Mouse (Mus musculus): ENCODE data around the gene Zfp846. TPM values are rescaled to one million over a fixed set of nuclear protein-coding genes. Genes with fewer than 3 reads are reported as not detected.

The Zfp846 gene
- polyA plus RNA-seq, 1 experiment = 1.7 TPM

DNA sequence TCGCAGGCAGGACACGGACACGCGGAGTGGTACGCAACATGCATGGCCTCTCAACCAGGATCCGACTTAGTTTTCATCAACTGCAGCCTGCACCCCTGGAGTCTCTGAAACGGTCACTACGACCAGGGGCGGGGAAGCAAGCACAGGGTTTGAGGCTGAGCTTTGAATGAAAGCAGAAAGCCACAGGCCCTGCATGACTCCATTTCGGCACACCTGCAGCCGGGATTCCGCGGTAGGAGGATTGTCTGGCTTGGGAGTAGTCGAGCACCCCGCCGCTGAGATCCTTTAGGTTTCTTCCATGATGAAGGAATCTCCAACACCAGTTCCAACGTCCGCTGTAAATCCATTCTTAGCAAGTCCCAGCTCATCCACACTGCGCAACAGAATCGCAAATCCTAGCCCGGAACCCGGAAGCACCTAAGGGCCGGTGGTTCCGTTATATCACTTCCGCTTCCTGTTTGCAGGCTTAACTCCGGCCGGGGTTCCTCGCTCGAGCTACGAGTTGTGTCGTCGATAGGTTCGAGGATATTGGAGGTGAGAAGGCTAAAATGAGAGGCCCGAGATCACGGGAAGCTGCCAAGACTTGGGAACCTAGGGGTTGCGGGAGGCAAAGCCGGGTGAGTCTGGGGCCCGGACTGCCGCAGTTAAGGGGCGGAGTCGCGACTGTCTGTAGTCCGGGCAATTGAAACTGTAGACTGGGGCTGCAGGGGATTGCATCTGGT, 63.4 kb downstream of the Zfp846 start, which contains the start of gene Fbxl12:
Gene Fbxl12, minus strand, starts transcription at position 408 of the 722 bp plus-strand sequence.
- TF ChIP-seq TCF12 (IDR thresholded peaks at IDR 0.05; ENCODE audit: insufficient read depth, poor library complexity, severe bottlenecking) = no peak
- no peak for TF ChIP-seq MAX (IDR thresholded peaks at IDR 0.05; ENCODE audit: low read depth)
- TF ChIP-seq E2F4 (IDR thresholded peaks at IDR 0.05; ENCODE audit: insufficient read depth) = no peak
- peak; percentile 63 for TF ChIP-seq POLR2A (IDR thresholded peaks at IDR 0.05; ENCODE audit: insufficient read length, low read depth)
- TF ChIP-seq POLR2AphosphoS2 (IDR thresholded peaks at IDR 0.05; ENCODE audit: insufficient read length, low read depth) = peak; percentile 38
- TF ChIP-seq MYOD1 (IDR thresholded peaks at IDR 0.05; ENCODE audit: control insufficient read depth in 1 of 3, insufficient read length in 2 of 3, low read depth in 2 of 3) = no peak
- 0 out of 2 replicates have a peak, but pooled peaks have one; percentile 7 for TF ChIP-seq CEBPB (IDR thresholded peaks at IDR 0.05; ENCODE audit: insufficient read depth, poor library complexity, severe bottlenecking)
- TF ChIP-seq MYOG (IDR thresholded peaks at IDR 0.05; ENCODE audit: control insufficient read depth in 1 of 3, insufficient read depth in 1 of 3, insufficient read length in 2 of 3, low read depth in 2 of 3) = no peak
- no peak for TF ChIP-seq TCF3 (IDR thresholded peaks at IDR 0.05; ENCODE audit: insufficient read length, low read depth)
- Histone ChIP-seq H3K27me3 (ENCODE audit: control insufficient read depth, insufficient read depth, insufficient read length) (no peaks in the 10 kb centered on the region), H3K4me3 (peak within 1 kb of the TSS; percentile 93), H3K79me2 (ENCODE audit: control insufficient read depth, insufficient read depth) (peaks cover 53% of the 10 kb centered on the region), H3ac (ENCODE audit: control insufficient read depth, insufficient read length) (peak within 1 kb of the TSS; percentile 58), H3K36me3 (ENCODE audit: control insufficient read depth, insufficient read depth) (no peaks in the 10 kb centered on the region), H3K4me2 (ENCODE audit: low read depth) (peak within 1 kb of the TSS; percentile 99)

DNA sequence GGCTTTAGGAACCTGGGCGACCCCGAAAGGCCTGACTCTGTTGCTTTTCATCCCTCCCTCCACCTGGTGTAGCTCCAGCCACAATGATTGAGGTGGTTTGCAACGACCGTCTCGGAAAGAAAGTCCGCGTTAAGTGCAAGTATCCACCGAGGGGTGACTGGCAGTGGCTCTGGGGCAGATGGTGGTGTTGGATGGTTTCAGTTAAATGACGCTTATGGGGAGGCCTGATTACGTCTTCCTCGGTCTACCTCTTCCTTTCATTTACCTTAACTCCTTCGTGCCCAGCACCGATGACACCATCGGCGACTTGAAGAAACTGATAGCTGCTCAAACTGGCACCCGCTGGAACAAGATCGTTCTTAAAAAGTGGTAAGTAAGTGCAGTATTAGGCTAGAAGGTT, 64.0 kb downstream of the Zfp846 start:
- Histone ChIP-seq H3K36me3 (ENCODE audit: control insufficient read depth, insufficient read depth) (no peaks in the 10 kb centered on the region), H3K4me3 (peak overlapping the region; percentile 93), H3K27me3 (ENCODE audit: control insufficient read depth, insufficient read depth, insufficient read length) (no peaks in the 10 kb centered on the region), H3K79me2 (ENCODE audit: control insufficient read depth, insufficient read depth) (peaks cover 48% of the 10 kb centered on the region), H3ac (ENCODE audit: control insufficient read depth, insufficient read length) (peak overlapping the region; percentile 58), H3K4me2 (ENCODE audit: low read depth) (peak overlapping the region; percentile 97)
- TF ChIP-seq POLR2AphosphoS2 (IDR thresholded peaks at IDR 0.05; ENCODE audit: insufficient read length, low read depth) = no peak
- no peak for TF ChIP-seq MYOD1 (IDR thresholded peaks at IDR 0.05; ENCODE audit: control insufficient read depth in 1 of 3, insufficient read length in 2 of 3, low read depth in 2 of 3)
- TF ChIP-seq POLR2A (IDR thresholded peaks at IDR 0.05; ENCODE audit: insufficient read length, low read depth) = no peak
- TF ChIP-seq E2F4 (IDR thresholded peaks at IDR 0.05; ENCODE audit: insufficient read depth) = no peak
- TF ChIP-seq MAX (IDR thresholded peaks at IDR 0.05; ENCODE audit: low read depth) = no peak
- no peak for TF ChIP-seq MYOG (IDR thresholded peaks at IDR 0.05; ENCODE audit: control insufficient read depth in 1 of 3, insufficient read depth in 1 of 3, insufficient read length in 2 of 3, low read depth in 2 of 3)
- no peak for TF ChIP-seq REST (IDR thresholded peaks at IDR 0.05; ENCODE audit: insufficient read depth, insufficient read length)
- TF ChIP-seq TCF3 (IDR thresholded peaks at IDR 0.05; ENCODE audit: insufficient read length, low read depth) = no peak
- TF ChIP-seq CEBPB (IDR thresholded peaks at IDR 0.05; ENCODE audit: insufficient read depth, poor library complexity, severe bottlenecking) = no peak
- no peak for TF ChIP-seq USF1 (IDR thresholded peaks at IDR 0.05; ENCODE audit: low read depth)
- no peak for TF ChIP-seq SRF (IDR thresholded peaks at IDR 0.05; ENCODE audit: control insufficient read depth, insufficient read length, low read depth)

DNA sequence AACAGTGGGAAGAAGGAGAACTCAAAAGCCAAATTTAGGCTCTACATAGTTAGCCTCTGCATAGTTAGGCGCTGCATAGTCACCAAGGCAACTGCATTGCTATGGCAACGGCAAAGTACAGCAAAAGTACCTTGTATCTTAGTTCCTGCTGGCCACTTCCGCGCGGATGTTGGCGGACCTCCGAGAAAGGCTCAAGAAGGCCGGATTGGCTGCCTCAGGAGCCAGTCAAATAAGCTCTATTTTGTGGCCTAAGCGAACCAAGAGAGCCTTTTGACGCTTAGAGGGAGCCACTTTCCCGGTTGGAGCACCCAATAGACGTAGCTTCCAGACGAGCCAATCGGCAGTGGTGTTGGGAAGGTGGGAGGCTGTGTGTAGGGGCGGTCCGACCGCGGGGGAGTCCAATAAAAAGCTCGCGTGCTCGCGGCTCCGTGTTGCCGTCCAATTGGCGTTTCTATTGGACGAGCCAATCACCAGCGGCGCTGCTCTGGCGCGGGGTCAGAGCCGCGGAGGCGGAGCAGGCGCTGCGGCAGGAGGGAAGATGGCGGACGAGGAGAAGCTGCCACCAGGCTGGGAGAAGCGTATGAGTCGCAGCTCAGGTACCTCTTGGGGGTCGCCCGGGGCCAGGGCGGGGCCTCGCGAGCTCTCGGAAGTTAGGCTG, 70.6 kb downstream of the Zfp846 start, which contains the start of gene Pin1:
Gene Pin1, plus strand, starts transcription at position 494 of the 658 bp plus-strand sequence.
- TF ChIP-seq REST (IDR thresholded peaks at IDR 0.05; ENCODE audit: insufficient read depth, insufficient read length) = no peak
- TF ChIP-seq POLR2AphosphoS2 (IDR thresholded peaks at IDR 0.05; ENCODE audit: insufficient read length, low read depth) = peak; percentile 95
- TF ChIP-seq SRF (IDR thresholded peaks at IDR 0.05; ENCODE audit: control insufficient read depth, insufficient read length, low read depth) = peak; percentile 49
- no peak for TF ChIP-seq TCF12 (IDR thresholded peaks at IDR 0.05; ENCODE audit: insufficient read depth, poor library complexity, severe bottlenecking)
- no peak for TF ChIP-seq MYOD1 (IDR thresholded peaks at IDR 0.05; ENCODE audit: control insufficient read depth in 1 of 3, insufficient read length in 2 of 3, low read depth in 2 of 3)
- peak; percentile 92 for TF ChIP-seq POLR2A (IDR thresholded peaks at IDR 0.05; ENCODE audit: insufficient read length, low read depth)
- no peak for TF ChIP-seq CEBPB (IDR thresholded peaks at IDR 0.05; ENCODE audit: insufficient read depth, poor library complexity, severe bottlenecking)
- peaks cover 3% of the 10 kb centered on the region for H3K36me3 ChIP-seq (ENCODE audit: control insufficient read depth, insufficient read depth)

DNA sequence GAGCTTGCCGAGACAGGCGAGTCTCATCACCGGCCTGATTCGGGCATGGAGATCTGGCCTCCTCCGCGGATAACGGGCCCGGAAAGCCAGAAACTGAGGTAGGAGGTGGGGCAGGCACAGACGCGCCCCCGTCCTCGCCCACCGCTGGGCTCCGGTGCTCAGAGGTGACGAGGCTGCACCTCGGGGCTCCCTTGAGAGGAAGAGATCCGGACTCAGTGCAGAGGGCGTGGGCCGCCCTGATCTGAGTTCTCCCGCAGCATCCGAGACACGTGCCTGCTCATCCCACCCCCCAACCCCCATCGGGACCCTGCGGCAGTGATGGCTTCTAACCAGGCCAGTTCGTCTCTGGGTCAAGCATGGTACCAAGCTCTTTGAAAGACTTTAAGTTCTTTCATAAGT, 71.2 kb downstream of the Zfp846 start:
- Histone ChIP-seq H3K4me3 (peak overlapping the region; percentile 64), H3K36me3 (ENCODE audit: control insufficient read depth, insufficient read depth) (peaks cover 9% of the 10 kb centered on the region), H3K27me3 (ENCODE audit: control insufficient read depth, insufficient read depth, insufficient read length) (no peaks in the 10 kb centered on the region), H3K79me2 (ENCODE audit: control insufficient read depth, insufficient read depth) (peaks cover 51% of the 10 kb centered on the region), H3ac (ENCODE audit: control insufficient read depth, insufficient read length) (peak overlapping the region; percentile 59), H3K4me2 (ENCODE audit: low read depth) (peak overlapping the region; percentile 79)
- TF ChIP-seq POLR2A (IDR thresholded peaks at IDR 0.05; ENCODE audit: insufficient read length, low read depth) = no peak
- no peak for TF ChIP-seq POLR2AphosphoS2 (IDR thresholded peaks at IDR 0.05; ENCODE audit: insufficient read length, low read depth)
- TF ChIP-seq SRF (IDR thresholded peaks at IDR 0.05; ENCODE audit: control insufficient read depth, insufficient read length, low read depth) = no peak
- TF ChIP-seq MYOG (IDR thresholded peaks at IDR 0.05; ENCODE audit: control insufficient read depth in 1 of 3, insufficient read depth in 1 of 3, insufficient read length in 2 of 3, low read depth in 2 of 3) = no peak
- TF ChIP-seq MYOD1 (IDR thresholded peaks at IDR 0.05; ENCODE audit: control insufficient read depth in 1 of 3, insufficient read length in 2 of 3, low read depth in 2 of 3) = no peak
- no peak for TF ChIP-seq MAX (IDR thresholded peaks at IDR 0.05; ENCODE audit: low read depth)
- TF ChIP-seq TCF12 (IDR thresholded peaks at IDR 0.05; ENCODE audit: insufficient read depth, poor library complexity, severe bottlenecking) = no peak
- TF ChIP-seq REST (IDR thresholded peaks at IDR 0.05; ENCODE audit: insufficient read depth, insufficient read length) = no peak
- TF ChIP-seq USF1 (IDR thresholded peaks at IDR 0.05; ENCODE audit: low read depth) = no peak
- TF ChIP-seq TCF3 (IDR thresholded peaks at IDR 0.05; ENCODE audit: insufficient read length, low read depth) = no peak
- TF ChIP-seq E2F4 (IDR thresholded peaks at IDR 0.05; ENCODE audit: insufficient read depth) = no peak
- TF ChIP-seq CEBPB (IDR thresholded peaks at IDR 0.05; ENCODE audit: insufficient read depth, poor library complexity, severe bottlenecking) = no peak

More for the DNA sequence above, 70.6 kb downstream of the Zfp846 start, which contains the start of gene Pin1:
- peak within 1 kb of the TSS; percentile 87 for H3K4me2 ChIP-seq (ENCODE audit: low read depth)
- H3K4me3 ChIP-seq = peak within 1 kb of the TSS; percentile 64
- peaks cover 47% of the 10 kb centered on the region for H3K79me2 ChIP-seq (ENCODE audit: control insufficient read depth, insufficient read depth)
- no peaks in the 10 kb centered on the region for H3K27me3 ChIP-seq (ENCODE audit: control insufficient read depth, insufficient read depth, insufficient read length)
- H3ac ChIP-seq (ENCODE audit: control insufficient read depth, insufficient read length) = peak within 1 kb of the TSS; percentile 59
